Mouse (Mus musculus) MEL (cell line): ENCODE results near the gene Nemp1.

ENCODE experiments used
- CTCF ChIP-seq, 3 experiments: IDR thresholded peaks in 2 of 3; conservative IDR thresholded peaks in 1 of 3; 2 replicates each; pipeline ENCODE4 v1.5.1; 2011 to 2012; ENCODE audit warnings: low read length in 3 of 3, low read depth in 2 of 3, mild to moderate bottlenecking in 2 of 3, improper control_type of control experiment in 1 of 3, inconsistent platforms in 1 of 3, mixed read lengths in 1 of 3, moderate library complexity in 1 of 3; ENCODE audit not compliant: control insufficient read depth in 1 of 3, insufficient read depth in 1 of 3, poor library complexity in 1 of 3, severe bottlenecking in 1 of 3
- ELF1 ChIP-seq: IDR thresholded peaks from 2 replicates; pipeline ENCODE4 v1.6.1; 2014; ENCODE audit warnings: low read depth, mild to moderate bottlenecking, inconsistent platforms, low read length, improper control_type of control experiment, moderate library complexity
- MXI1 ChIP-seq: IDR thresholded peaks from 2 replicates; pipeline ENCODE4 v1.6.1; 2011; ENCODE audit warnings: mild to moderate bottlenecking, low read depth, low read length, improper control_type of control experiment
- MYC ChIP-seq: IDR thresholded peaks from 2 replicates; pipeline ENCODE4 v1.6.1; 2011; ENCODE audit warnings: low read depth, mild to moderate bottlenecking, low read length, improper control_type of control experiment, moderate library complexity
- POLR2A ChIP-seq, 2 experiments: IDR thresholded peaks; 2 replicates each; pipeline ENCODE4 v1.6.1; 2011 to 2012; ENCODE audit warnings: low read length in 2 of 2, mild to moderate bottlenecking in 2 of 2, control low read depth in 1 of 2, improper control_type of control experiment in 1 of 2, low read depth in 1 of 2, moderate library complexity in 1 of 2; ENCODE audit not compliant: control insufficient read depth in 1 of 2, insufficient read depth in 1 of 2, poor library complexity in 1 of 2
- POLR2AphosphoS2 ChIP-seq: IDR thresholded peaks from 2 replicates; pipeline ENCODE4 v1.6.1; 2011; ENCODE audit warnings: low read length, improper control_type of control experiment
- UBTF ChIP-seq: IDR thresholded peaks from 2 replicates; pipeline ENCODE4 v1.6.1; 2012; ENCODE audit warnings: low read depth, mild to moderate bottlenecking, inconsistent platforms, low read length, improper control_type of control experiment, moderate library complexity, borderline replicate concordance; ENCODE audit not compliant: insufficient read depth
- USF2 ChIP-seq, 2 experiments: IDR thresholded peaks; 2 replicates each; pipeline ENCODE4 v1.6.1; 2011 to 2012; ENCODE audit warnings: improper control_type of control experiment in 2 of 2, low read length in 2 of 2, borderline replicate concordance in 1 of 2, inconsistent platforms in 1 of 2, low read depth in 1 of 2, mild to moderate bottlenecking in 1 of 2; ENCODE audit not compliant: insufficient read depth in 1 of 2
- ZKSCAN1 ChIP-seq: IDR thresholded peaks from 2 replicates; pipeline ENCODE4 v1.6.1; 2012; ENCODE audit warnings: low read depth, mild to moderate bottlenecking, inconsistent platforms, low read length, improper control_type of control experiment, moderate library complexity

GRCm38 (mm10) chr10:127698966-127699365, 32.3 kb downstream of the Nemp1 start:
- TF ChIP-seq USF2 (IDR thresholded peaks at IDR 0.05; ENCODE audit: borderline replicate concordance in 1 of 2, insufficient read depth in 1 of 2, low read depth in 1 of 2, low read length in 2 of 2), result no peak
- no peak for TF ChIP-seq CTCF (IDR thresholded peaks at IDR 0.05 in 2 of 3, conservative IDR thresholded peaks at IDR 0.05 in 1 of 3; ENCODE audit: control insufficient read depth in 1 of 3, insufficient read depth in 1 of 3, low read depth in 2 of 3, low read length in 3 of 3, poor library complexity in 1 of 3, severe bottlenecking in 1 of 3)
- TF ChIP-seq MYC, result no peak
- TF ChIP-seq POLR2AphosphoS2, result no peak
- TF ChIP-seq ELF1, result no peak
- no peak for TF ChIP-seq POLR2A (IDR thresholded peaks at IDR 0.05; ENCODE audit: control insufficient read depth in 1 of 2, insufficient read depth in 1 of 2, low read depth in 1 of 2, low read length in 2 of 2, poor library complexity in 1 of 2)
- no peak for TF ChIP-seq MXI1
- no peak for TF ChIP-seq UBTF
- TF ChIP-seq ZKSCAN1, result no peak
